Mouse (Mus musculus): ENCODE measurements around the gene Tpsg1.
A peak's percentile ranks its signal among the peaks of the same experiment; 100 is the strongest.

Tpsg1 gene

GRCm38 (mm10) chr17:25368973-25369372 is at the start of gene Tpsg1:
Gene Tpsg1 (plus strand): TSS chr17:25369273.
- no peak for DNase-seq (ENCODE audit: low spot score in 2 of 2)

GRCm38 (mm10) chr17:25320819-25321218 is 48.3 kb upstream of the Tpsg1 start:
- no peak for DNase-seq (ENCODE audit: low spot score in 2 of 2)

GRCm38 (mm10) chr17:25322930-25323329 is 46.1 kb upstream of the Tpsg1 start:
- no peak for DNase-seq (ENCODE audit: low spot score in 2 of 2)

GRCm38 (mm10) chr17:25332321-25332720 is 36.8 kb upstream of the Tpsg1 start:
- DNase-seq (ENCODE audit: low spot score in 2 of 2) = no peak

GRCm38 (mm10) chr17:25333943-25334342 is 35.1 kb upstream of the Tpsg1 start:
- peak in 1 of 2 experiments; percentile 48 for DNase-seq (ENCODE audit: low spot score in 2 of 2)

GRCm38 (mm10) chr17:25338218-25338617 is 30.9 kb upstream of the Tpsg1 start:
- no peak for DNase-seq (ENCODE audit: low spot score in 2 of 2)

- DNase-seq (ENCODE audit: low spot score in 2 of 2) = no peak
Observed at GRCm38 (mm10) chr17:25340003-25340402, 29.1 kb upstream of the Tpsg1 start.

- DNase-seq (ENCODE audit: low spot score in 2 of 2) = no peak
Observed at GRCm38 (mm10) chr17:25341490-25341889, 27.6 kb upstream of the Tpsg1 start.

- DNase-seq (ENCODE audit: low spot score in 2 of 2) = no peak
Observed at GRCm38 (mm10) chr17:25345462-25345861, 23.6 kb upstream of the Tpsg1 start, which contains the start of gene Tpsab1. Gene Tpsab1 (minus strand): TSS chr17:25345562.

GRCm38 (mm10) chr17:25361291-25361690 is 7.8 kb upstream of the Tpsg1 start:
- DNase-seq (ENCODE audit: low spot score in 2 of 2) = no peak

GRCm38 (mm10) chr17:25363726-25364125 is 5.3 kb upstream of the Tpsg1 start:
- DNase-seq (ENCODE audit: low spot score in 2 of 2) = peak in 1 of 2 experiments; percentile 47

- no peak for DNase-seq (ENCODE audit: low spot score in 2 of 2)
Observed at GRCm38 (mm10) chr17:25366005-25366404, 3.1 kb upstream of the Tpsg1 start, which contains the start of gene Tpsb2. Gene Tpsb2 (plus strand): TSS chr17:25366305.

GRCm38 (mm10) chr17:25372491-25372890 is 3.4 kb downstream of the Tpsg1 start:
- no peak for DNase-seq (ENCODE audit: low spot score in 2 of 2)

GRCm38 (mm10) chr17:25374011-25374410 is 4.9 kb downstream of the Tpsg1 start:
- no peak for DNase-seq (ENCODE audit: low spot score in 2 of 2)

GRCm38 (mm10) chr17:25394526-25394925 is 25.5 kb downstream of the Tpsg1 start:
- DNase-seq (ENCODE audit: low spot score in 2 of 2) = no peak

- DNase-seq (ENCODE audit: low spot score in 2 of 2) = peak in 1 of 2 experiments; percentile 84
Observed at GRCm38 (mm10) chr17:25397804-25398519, 28.9 kb downstream of the Tpsg1 start.

GRCm38 (mm10) chr17:25398520-25398838 is 29.4 kb downstream of the Tpsg1 start:
- DNase-seq (ENCODE audit: low spot score in 2 of 2) = no peak

GRCm38 (mm10) chr17:25400443-25400842 is 31.4 kb downstream of the Tpsg1 start:
- no peak for DNase-seq (ENCODE audit: low spot score in 2 of 2)

GRCm38 (mm10) chr17:25401491-25401890 is 32.4 kb downstream of the Tpsg1 start:
- no peak for DNase-seq (ENCODE audit: low spot score in 2 of 2)

GRCm38 (mm10) chr17:25402224-25402623 is 33.2 kb downstream of the Tpsg1 start:
- no peak for DNase-seq (ENCODE audit: low spot score in 2 of 2)

GRCm38 (mm10) chr17:25404190-25404589 is 35.1 kb downstream of the Tpsg1 start:
- DNase-seq (ENCODE audit: low spot score in 2 of 2) = no peak

GRCm38 (mm10) chr17:25405224-25405895 is 36.3 kb downstream of the Tpsg1 start:
- no peak for DNase-seq (ENCODE audit: low spot score in 2 of 2)

GRCm38 (mm10) chr17:25406011-25406441 is 37.0 kb downstream of the Tpsg1 start:
- DNase-seq (ENCODE audit: low spot score in 2 of 2) = peak; percentile 50 to 58

Measured in left cerebral cortex, adult 9 months (tissue).